Mouse (Mus musculus) liver, postnatal 0 days (tissue): ENCODE measurements around the gene Frmd4b.

Experiments
- CTCF ChIP-seq: sonication (generic); IDR thresholded peaks from 2 replicates; pipeline ENCODE4 v1.5.1; 2016; ENCODE audit warnings: antibody characterized with exemption, low read depth
- EP300 ChIP-seq: IDR thresholded peaks from 2 replicates; pipeline ENCODE4 v1.6.1; 2016; ENCODE audit warnings: antibody characterized with exemption, low read depth, mild to moderate bottlenecking

GRCm38 (mm10) chr6:97411327-97411726, 206.0 kb downstream of the Frmd4b start:
- TF ChIP-seq CTCF (no peak), EP300 (no peak)
